Mouse (Mus musculus) c-Kit-positive CD71-positive TER-119-negative erythroid progenitor cells, embryonic 14.5 days (primary cell): Measurements from ENCODE around the gene Men1.
"Not testable (repeated sequence)": the region's sequence is repeated elsewhere in the genome, so short reads cannot be mapped to it uniquely, and the experiment has no call there.

ENCODE experiments used
- DNase-seq: peaks from one replicate; pipeline ENCODE4 v3.0.0-alpha.2; 2013; ENCODE audit warnings: low read depth

Men1 gene

GRCm38 (mm10) chr19:6305517-6306115 lies 29.2 kb upstream of the Men1 start:
- no peak for DNase-seq

GRCm38 (mm10) chr19:6306137-6306551 lies 28.6 kb upstream of the Men1 start, which contains the start of gene Cdc42bpg:
Gene Cdc42bpg, plus strand, starts transcription at chr19:6306456.
- peak; percentile 65 for DNase-seq

- peak; percentile 78 for DNase-seq
These were observed 28.2 kb upstream of the Men1 start for GRCm38 (mm10) chr19:6306586-6306985.

- no peak for DNase-seq
These were observed 26.8 kb upstream of the Men1 start for GRCm38 (mm10) chr19:6307733-6308531.

GRCm38 (mm10) chr19:6310181-6310580 lies 24.6 kb upstream of the Men1 start:
- DNase-seq, result no peak

GRCm38 (mm10) chr19:6311783-6312182 lies 23.0 kb upstream of the Men1 start:
- DNase-seq, result not testable (repeated sequence)

GRCm38 (mm10) chr19:6313796-6314195 lies 21.0 kb upstream of the Men1 start:
- no peak for DNase-seq

- no peak for DNase-seq
These were observed 20.3 kb upstream of the Men1 start for GRCm38 (mm10) chr19:6314513-6314912.

GRCm38 (mm10) chr19:6315573-6315972 lies 19.2 kb upstream of the Men1 start:
- no peak for DNase-seq

GRCm38 (mm10) chr19:6318145-6318544 lies 16.6 kb upstream of the Men1 start:
- no peak for DNase-seq

- no peak for DNase-seq
These were observed 13.4 kb upstream of the Men1 start for GRCm38 (mm10) chr19:6321358-6321757.

- DNase-seq, result no peak
These were observed 12.8 kb upstream of the Men1 start for GRCm38 (mm10) chr19:6321786-6322621.

GRCm38 (mm10) chr19:6324751-6325150 lies 10.0 kb upstream of the Men1 start:
- no peak for DNase-seq

GRCm38 (mm10) chr19:6331178-6331577 lies 3.6 kb upstream of the Men1 start:
- no peak for DNase-seq

GRCm38 (mm10) chr19:6331719-6332516 lies 2.9 kb upstream of the Men1 start:
- DNase-seq, result no peak

GRCm38 (mm10) chr19:6333761-6334595 lies 801 bp upstream of the Men1 start:
- DNase-seq, result no peak

GRCm38 (mm10) chr19:6335458-6335827 lies 664 bp downstream of the Men1 start:
- no peak for DNase-seq

GRCm38 (mm10) chr19:6336920-6337319 lies 2.1 kb downstream of the Men1 start:
- DNase-seq, result no peak

GRCm38 (mm10) chr19:6338171-6338570 lies 3.4 kb downstream of the Men1 start:
- DNase-seq, result no peak

GRCm38 (mm10) chr19:6338716-6339115 lies 3.9 kb downstream of the Men1 start:
- no peak for DNase-seq

- no peak for DNase-seq
These were observed 4.4 kb downstream of the Men1 start for GRCm38 (mm10) chr19:6339191-6339590.
